Mouse (Mus musculus) layer of hippocampus, adult 8-10 months (tissue): ENCODE results near the gene Crlf2. TPM values are rescaled to one million over a fixed set of nuclear protein-coding genes. Genes with fewer than 3 reads are reported as not detected.
A peak's percentile ranks its signal among the peaks of the same experiment; 100 is the strongest.

Experiments
- DNase-seq, 2 experiments: peaks; one replicate each; pipeline ENCODE4 v3.0.0; 2022; ENCODE audit warnings: low spot score in 2 of 2
- total RNA-seq, 4 experiments: library from RNA; stranded (reverse); gene quantifications; 2 replicates each; pipeline ENCODE4 v1.2.4; 2022

Crlf2 gene
- total RNA-seq, 4 experiments from 2014 or later, result 25.7 to 42.9 (median 33.2) TPM

GRCm38 (mm10) chr5:109550225-109550935, 8.4 kb downstream of the Crlf2 start:
- DNase-seq, result no peak

GRCm38 (mm10) chr5:109548712-109549111, 10.1 kb downstream of the Crlf2 start:
- no peak for DNase-seq

DNA sequence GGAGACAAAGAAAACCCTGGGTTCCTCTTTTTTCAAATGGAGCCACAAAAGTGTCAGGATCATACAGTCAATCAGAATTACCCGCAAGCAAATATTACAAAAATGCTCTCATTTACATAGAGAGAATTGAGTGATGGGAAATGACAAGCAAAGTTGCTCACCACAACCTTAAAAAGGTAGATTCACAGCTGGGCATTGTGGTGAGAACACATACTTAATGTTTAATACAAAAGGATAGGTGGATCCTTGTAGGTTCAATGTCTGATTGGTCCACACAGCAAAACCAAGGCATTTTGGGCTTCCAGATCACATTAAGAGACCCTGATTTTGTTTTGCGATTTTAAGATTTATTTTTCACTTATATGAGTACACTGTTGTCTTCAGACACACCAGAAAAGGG, 11.7 kb downstream of the Crlf2 start:
- DNase-seq, result no peak

GRCm38 (mm10) chr5:109509679-109510078, 49.1 kb downstream of the Crlf2 start:
- DNase-seq, result no peak

- peak in 1 of 2 experiments; percentile 2 for DNase-seq
These were observed 52.1 kb downstream of the Crlf2 start for GRCm38 (mm10) chr5:109506729-109507128.

Other genes starting within 250 kb of the Crlf2 start
- gene Vmn2r16, start 228.8 kb downstream of the Crlf2 start, total RNA-seq, result not detected
- not detected for gene Vmn2r17, start 139.3 kb downstream of the Crlf2 start, total RNA-seq
- gene 5430403G16Rik, start 132.0 kb upstream of the Crlf2 start, total RNA-seq, result 1 to 10 TPM; 3.2 to 3.5 (median 3.4) TPM
- 1 to 10 TPM; 3.1 to 5.1 (median 3.7) TPM for gene 4930522L14Rik, start 192.9 kb upstream of the Crlf2 start, total RNA-seq